9 mouse cellular contexts compared by ENCODE assay signal in genomic region chr1:179446845-179447212, GRCm38 (mm10).
A peak's percentile ranks its signal among the peaks of the same experiment; 100 is the strongest.
DNase-seq lines count a peak whose midpoint lies in the region; ATAC-seq and TF ChIP-seq lines count a peak whose summit lies in the region.
"Had no signal": no experiment of that assay in that cellular context is flagged by ENCODE, and none has a peak within 500 bp of the region (broad histone marks: within the 10 kb centered on the region; RNA-seq: fewer than 3 reads in every experiment).

No protein-coding gene starts in this region.

- H3K9me3 ChIP-seq in lung, embryonic 15.5 days = no peaks in the 10 kb centered on the region
- no peaks in the 10 kb centered on the region for H3K9me3 ChIP-seq in forebrain, embryonic 15.5 days
- no peaks in the 10 kb centered on the region for H3K9me3 ChIP-seq in limb, embryonic 13.5 days

- WGBS in lung, embryonic 15.5 days = 24% methylated on average over 2 of the region's 2 CpGs
- 40% methylated on average over 2 of the region's 2 CpGs for WGBS in lung, adult 2 months
- WGBS in forebrain, embryonic 15.5 days = 13% methylated on average over 2 of the region's 2 CpGs
- WGBS in limb, embryonic 13.5 days = 19% methylated on average over 2 of the region's 2 CpGs

- ATAC-seq in lung, embryonic 15.5 days (ENCODE audit: borderline replicate concordance, extremely low read depth, low FRiP score, low TSS enrichment) = no peak; the same call in 1 of the 2 replicates
- ATAC-seq in forebrain, embryonic 15.5 days (replicated peaks) = peak; percentile 52; the same call in 1 of the 2 replicates
- peak; percentile 41 for ATAC-seq in limb, embryonic 13.5 days (ENCODE audit: low FRiP score, low read depth)
- ATAC-seq: activated CD4-positive, CD25-positive, alpha-beta regulatory T cell, adult 4 months had no signal

- TF ChIP-seq CTCF in lung, adult 2 months (IDR thresholded peaks at IDR 0.05; ENCODE audit: insufficient read depth, low read length) = no peak

- peak overlapping the region; percentile 19; the same call in 1 of the 2 replicates for H3K4me2 ChIP-seq in lung, embryonic 15.5 days
- 0 out of 2 replicates have a peak overlapping the region, but pooled peaks have one; percentile 4 for H3K4me2 ChIP-seq in forebrain, embryonic 15.5 days (replicated peaks)
- peak overlapping the region; percentile 35 for H3K4me2 ChIP-seq in limb, embryonic 13.5 days (replicated peaks)

- peak overlapping the region; percentile 16; the same call in 1 of the 2 replicates for H3K27ac ChIP-seq in lung, embryonic 15.5 days
- no peak overlapping the region for H3K27ac ChIP-seq in forebrain, embryonic 15.5 days (replicated peaks)
- H3K27ac ChIP-seq in limb, embryonic 13.5 days = no peak overlapping the region
- H3K27ac ChIP-seq: kidney, postnatal 0 days had no signal

- H3K27me3 ChIP-seq in lung, embryonic 15.5 days = no peaks in the 10 kb centered on the region
- H3K27me3 ChIP-seq in forebrain, embryonic 15.5 days = peaks cover 17% of the 10 kb centered on the region; the same call in 1 of the 2 replicates
- peaks cover 30% of the 10 kb centered on the region for H3K27me3 ChIP-seq in limb, embryonic 13.5 days

- H3K4me1 ChIP-seq in lung, embryonic 15.5 days = peaks cover 12% of the 10 kb centered on the region; the same call in 1 of the 2 replicates
- no peaks in the 10 kb centered on the region for H3K4me1 ChIP-seq in lung, adult 2 months (ENCODE audit: control insufficient read depth, insufficient read depth, low read length)
- H3K4me1 ChIP-seq in forebrain, embryonic 15.5 days = peaks cover 15% of the 10 kb centered on the region
- H3K4me1 ChIP-seq in limb, embryonic 13.5 days = peaks cover 28% of the 10 kb centered on the region

- H3K36me3 ChIP-seq in lung, embryonic 15.5 days = no peaks in the 10 kb centered on the region
- no peaks in the 10 kb centered on the region for H3K36me3 ChIP-seq in forebrain, embryonic 15.5 days
- H3K36me3 ChIP-seq in limb, embryonic 13.5 days = no peaks in the 10 kb centered on the region

- H3K4me3 ChIP-seq in lung, embryonic 15.5 days = no peak overlapping the region
- no peak overlapping the region for H3K4me3 ChIP-seq in lung, adult 2 months (replicated peaks; ENCODE audit: extremely low read depth, low read depth, low read length)
- no peak overlapping the region for H3K4me3 ChIP-seq in forebrain, embryonic 15.5 days
- no peak overlapping the region for H3K4me3 ChIP-seq in limb, embryonic 13.5 days

- no peak for DNase-seq in lung, adult 2 months
- DNase-seq in cerebellum, adult 11 months = no peak
- no peak for DNase-seq in spleen, postnatal 14 days (ENCODE audit: low spot score in 2 of 2)
- no peak for DNase-seq in right cerebral cortex, adult 2 months (ENCODE audit: low spot score in 2 of 2)

- no peak overlapping the region for H3K9ac ChIP-seq in lung, embryonic 15.5 days
- no peak overlapping the region for H3K9ac ChIP-seq in forebrain, embryonic 15.5 days (replicated peaks)
- H3K9ac ChIP-seq in limb, embryonic 13.5 days = no peak overlapping the region

- TF ChIP-seq POLR2A in lung, adult 2 months (IDR thresholded peaks at IDR 0.05; ENCODE audit: borderline replicate concordance, extremely low read depth, low read depth, low read length) = no peak
